Mouse (Mus musculus): Measurements from ENCODE around the gene Mobp.

- TF ChIP-seq CTCF (IDR thresholded peaks at IDR 0.05; ENCODE audit: control insufficient read depth, insufficient read depth, insufficient replicate concordance, low read depth, low read length), result no peak
- TF ChIP-seq POLR2A (IDR thresholded peaks at IDR 0.05; ENCODE audit: control insufficient read depth, low read depth, low read length), result no peak
These were observed 38.2 kb upstream of the Mobp start for GRCm38 (mm10) chr9:120111156-120111945.

Data from testis, adult 2 months (tissue).